Comparison of ENCODE assay signal across 10 mouse cellular contexts in the genomic region with DNA sequence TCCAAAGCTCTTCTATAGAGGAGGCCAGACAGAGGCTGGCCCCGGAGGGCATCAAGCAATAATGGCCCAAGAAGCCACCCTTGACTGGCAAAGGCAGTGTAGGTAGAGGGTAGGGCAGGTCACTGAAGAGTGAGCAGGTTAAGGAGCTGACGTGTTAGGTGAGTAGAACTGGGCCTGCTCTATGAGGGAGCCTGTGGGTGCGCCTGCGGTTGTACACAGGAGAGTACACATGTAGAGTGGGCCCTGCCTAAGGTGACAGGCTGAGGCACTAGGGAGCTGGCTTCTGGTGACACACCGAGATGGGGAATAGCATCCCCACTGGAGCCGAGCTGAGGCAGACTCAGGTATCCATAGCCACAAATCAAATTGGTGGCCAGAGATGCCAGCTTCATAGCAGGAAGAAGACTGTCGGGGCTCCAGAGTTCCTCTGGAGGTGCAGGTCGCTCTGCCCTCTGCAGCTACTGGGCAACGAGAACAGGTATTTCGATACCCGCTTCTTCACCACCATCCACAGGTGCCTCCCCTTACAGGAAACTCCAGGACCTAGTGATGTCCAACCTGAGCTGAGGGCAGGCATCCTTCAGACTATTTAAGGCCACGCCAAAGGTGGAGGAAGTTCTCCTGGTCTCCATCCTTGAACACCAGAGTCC. TPM values are rescaled to one million over a fixed set of nuclear protein-coding genes. Genes with fewer than 3 reads are reported as not detected.
A peak's percentile ranks its signal among the peaks of the same experiment; 100 is the strongest.
DNase-seq lines count a peak whose midpoint lies in the region; ATAC-seq and TF ChIP-seq lines count a peak whose summit lies in the region.
"Had no signal": no experiment of that assay in that cellular context is flagged by ENCODE, and none has a peak within 500 bp of the region (broad histone marks: within the 10 kb centered on the region; RNA-seq: fewer than 3 reads in every experiment).

No protein-coding gene starts in this region.

- no peaks in the 10 kb centered on the region for H3K9me3 ChIP-seq in heart, embryonic 10.5 days
- H3K9me3 ChIP-seq in hindbrain, postnatal 0 days (ENCODE audit: low read length) = no peaks in the 10 kb centered on the region
- H3K9me3 ChIP-seq: limb, embryonic 15.5 days had no signal

- H3K4me2 ChIP-seq in hindbrain, postnatal 0 days (ENCODE audit: low read depth, low read length) = peak overlapping the region; percentile 85

- WGBS in heart, embryonic 10.5 days = 84% methylated on average over 12 of the region's 12 CpGs
- 89% methylated on average over 12 of the region's 12 CpGs for WGBS in hindbrain, postnatal 0 days

- peaks cover 86% of the 10 kb centered on the region for H3K27me3 ChIP-seq in heart, embryonic 10.5 days (ENCODE audit: insufficient read depth, poor library complexity, severe bottlenecking)
- no peaks in the 10 kb centered on the region for H3K27me3 ChIP-seq in hindbrain, postnatal 0 days (ENCODE audit: insufficient read depth, low read length)

- peak overlapping the region; percentile 78 for H3K4me3 ChIP-seq in heart, embryonic 10.5 days
- peak overlapping the region; percentile 67 for H3K4me3 ChIP-seq in hindbrain, postnatal 0 days (ENCODE audit: low read length)

- peak overlapping the region; percentile 78 for H3K9ac ChIP-seq in hindbrain, postnatal 0 days (replicated peaks; ENCODE audit: low read length)

- H3K36me3 ChIP-seq in heart, embryonic 10.5 days = no peaks in the 10 kb centered on the region
- no peaks in the 10 kb centered on the region for H3K36me3 ChIP-seq in hindbrain, postnatal 0 days (ENCODE audit: insufficient read depth, low read length)
- H3K36me3 ChIP-seq: limb, embryonic 15.5 days had no signal

- peaks cover 16% of the 10 kb centered on the region for H3K4me1 ChIP-seq in heart, embryonic 10.5 days
- peaks cover 9% of the 10 kb centered on the region; the same call in 1 of the 2 replicates for H3K4me1 ChIP-seq in hindbrain, postnatal 0 days (ENCODE audit: insufficient read depth, low read length)

- TF ChIP-seq CTCF in hindbrain, postnatal 0 days (IDR thresholded peaks at IDR 0.05; ENCODE audit: low read depth) = no peak

- DNase-seq in heart, embryonic 10.5 days (ENCODE audit: low spot score) = no peak
- no peak for DNase-seq in heart, postnatal 14 days
- peak; percentile 1 for DNase-seq in urinary bladder, postnatal 14 days (ENCODE audit: low spot score)
- no peak for DNase-seq in urinary bladder, postnatal 10 days (ENCODE audit: low spot score)
- no peak for DNase-seq in hindbrain, postnatal 0 days (ENCODE audit: low spot score)
- DNase-seq in embryo, embryonic 10 days (ENCODE audit: low spot score) = no peak
- DNase-seq in adrenal gland, postnatal 10 days = no peak
- no peak for DNase-seq in right cerebral cortex, postnatal 36 days (ENCODE audit: low spot score in 2 of 2)
- DNase-seq: kidney, adult 11 months had no signal

- H3K27ac ChIP-seq in heart, embryonic 10.5 days = no peak overlapping the region
- no peak overlapping the region for H3K27ac ChIP-seq in hindbrain, postnatal 0 days
- H3K27ac ChIP-seq: limb, embryonic 15.5 days had no signal

- ATAC-seq in hindbrain, postnatal 0 days = no peak

- intact Hi-C loops in heart, postnatal 14 days (cut with DNase I) = no loop called here

RNA-seq across cellular contexts. Expression of gene Panx2, which starts 1.4 kb away (rescaled TPM):
- polyA plus RNA-seq in heart, embryonic 10.5 days (2016; fragmentation: Nextera tagmentation; extraction: Ambion mirVana) = 1.8 and 1.9 TPM in 2 replicates
- 1 to 10 TPM in 1 of 2 experiments, under 1 TPM in 1; 0.76 to 1.9 TPM for total RNA-seq in heart, postnatal 14 days (2021)
- total RNA-seq in hindbrain, postnatal 0 days (2014; rRNA removed) = 17.9 and 26.5 TPM in 2 replicates
- 8.3 and 9.9 TPM in 2 replicates for polyA plus RNA-seq in hindbrain, postnatal 0 days (2015; fragmentation: Nextera tagmentation; extraction: Ambion mirVana)
- 1 to 10 TPM; 1.5 to 1.9 TPM for total RNA-seq in adrenal gland, postnatal 10 days (2021)

RNA-seq across cellular contexts. Expression of gene Trabd, which starts 14.0 kb away (rescaled TPM):
- polyA plus RNA-seq in heart, embryonic 10.5 days (2016; fragmentation: Nextera tagmentation; extraction: Ambion mirVana) = 63.0 and 67.6 TPM in 2 replicates
- 10 to 100 TPM; 36.7 to 43.7 TPM for total RNA-seq in heart, postnatal 14 days (2021)
- 39.1 and 47.8 TPM in 2 replicates for total RNA-seq in hindbrain, postnatal 0 days (2014; rRNA removed)
- 26.1 and 26.2 TPM in 2 replicates for polyA plus RNA-seq in hindbrain, postnatal 0 days (2015; fragmentation: Nextera tagmentation; extraction: Ambion mirVana)
- total RNA-seq in adrenal gland, postnatal 10 days (2021) = 10 to 100 TPM; 42.9 to 48.5 TPM

RNA-seq across cellular contexts. Expression of gene Selenoo, which starts 27.9 kb away (rescaled TPM):
- polyA plus RNA-seq in heart, embryonic 10.5 days (2016; fragmentation: Nextera tagmentation; extraction: Ambion mirVana) = 9.5 and 11.8 TPM in 2 replicates
- total RNA-seq in heart, postnatal 14 days (2021) = 10 to 100 TPM; 13.6 to 13.8 TPM
- total RNA-seq in hindbrain, postnatal 0 days (2014; rRNA removed) = 50.1 and 54.7 TPM in 2 replicates
- 20.4 and 21.9 TPM in 2 replicates for polyA plus RNA-seq in hindbrain, postnatal 0 days (2015; fragmentation: Nextera tagmentation; extraction: Ambion mirVana)
- 10 to 100 TPM; 29.8 to 29.9 TPM for total RNA-seq in adrenal gland, postnatal 10 days (2021)
